ENCODE assay signal across 8 mouse cellular contexts in genomic region chr10:79986963-79987362, GRCm38 (mm10). TPM values are rescaled to one million over a fixed set of nuclear protein-coding genes. Genes with fewer than 3 reads are reported as not detected.
A peak's percentile ranks its signal among the peaks of the same experiment; 100 is the strongest.
DNase-seq lines count a peak whose midpoint lies in the region; ATAC-seq lines count a peak whose summit lies in the region.

No protein-coding gene starts in this region.

- ATAC-seq in inflammation-experienced regulatory T-cells, adult 6 months, result peak; percentile 5
- peak; percentile 11; the same call in 1 of the 2 replicates for ATAC-seq in megakaryocyte-erythroid progenitor cell, adult 5-6 weeks (replicated peaks; ENCODE audit: low FRiP score, low TSS enrichment, poor library complexity, severe bottlenecking)

- intact Hi-C loops in gastrocnemius, postnatal 14 days (cut with DNase I; ENCODE audit: low total_unique reads), result no loop called here
- intact Hi-C loops in left cerebral cortex, postnatal 14 days (cut with DNase I), result loop anchor here (2.0 to 5.0 kb wide), 2 partner anchors 48 to 65 kb away; no protein-coding TSS in a partner anchor

- peak; percentile 91 for DNase-seq in T-cell, adult 2 months (ENCODE audit: low spot score)
- DNase-seq in cerebellum, postnatal 36 days, result peak; percentile 91 to 93
- DNase-seq in gastrocnemius, postnatal 14 days, result peak; percentile 85
- DNase-seq in left cerebral cortex, postnatal 14 days (ENCODE audit: low spot score in 2 of 2), result peak; percentile 85 to 95
- DNase-seq in right cerebral cortex, postnatal 25 days, result peak; percentile 72
- DNase-seq in urinary bladder, postnatal 4 days (ENCODE audit: low spot score in 2 of 2), result peak; percentile 84 to 90

RNA-seq across cellular contexts. Expression of gene Cnn2, which starts 1.4 kb away (rescaled TPM):
- total RNA-seq in gastrocnemius, postnatal 14 days (2021), result 10 to 100 TPM; 19.2 to 24.8 TPM
- 100 to 1,000 TPM; 672 to 989 (median 979) TPM for polyA plus RNA-seq in inflammation-experienced regulatory T-cells, adult 6 months (2017; shearing (Covaris generic))
- total RNA-seq in left cerebral cortex, postnatal 14 days (2021), result 10 to 100 TPM in 1 of 2 experiments, 1 to 10 TPM in 1; 9.5 to 11.9 TPM
- total RNA-seq in megakaryocyte-erythroid progenitor cell, adult 5-6 weeks (2014; fragmentation: Nextera tagmentation), result 18.0 and 24.6 TPM in 2 replicates
- 13.8 and 25.6 TPM in 2 replicates for total RNA-seq in megakaryocyte-erythroid progenitor cell, adult 5-6 weeks (2017)

RNA-seq across cellular contexts. Expression of gene Tmem259, which starts 2.8 kb away (rescaled TPM):
- total RNA-seq in gastrocnemius, postnatal 14 days (2021), result 10 to 100 TPM; 76.2 to 84.5 TPM
- polyA plus RNA-seq in inflammation-experienced regulatory T-cells, adult 6 months (2017; shearing (Covaris generic)), result 1 to 10 TPM; 2.0 to 2.5 (median 2.0) TPM
- 100 to 1,000 TPM; 140 to 152 TPM for total RNA-seq in left cerebral cortex, postnatal 14 days (2021)
- 75.5 and 83.0 TPM in 2 replicates for total RNA-seq in megakaryocyte-erythroid progenitor cell, adult 5-6 weeks (2014; fragmentation: Nextera tagmentation)
- total RNA-seq in megakaryocyte-erythroid progenitor cell, adult 5-6 weeks (2017), result 47.3 and 63.9 TPM in 2 replicates

RNA-seq across cellular contexts. Expression of gene Abca7, which starts 9.3 kb away (rescaled TPM):
- total RNA-seq in gastrocnemius, postnatal 14 days (2021), result 1 to 10 TPM; 4.2 TPM
- polyA plus RNA-seq in inflammation-experienced regulatory T-cells, adult 6 months (2017; shearing (Covaris generic)), result 10 to 100 TPM; 10.7 to 14.2 (median 13.3) TPM
- 10 to 100 TPM; 10.9 TPM for total RNA-seq in left cerebral cortex, postnatal 14 days (2021)
- total RNA-seq in megakaryocyte-erythroid progenitor cell, adult 5-6 weeks (2014; fragmentation: Nextera tagmentation), result 27.0 and 32.9 TPM in 2 replicates
- total RNA-seq in megakaryocyte-erythroid progenitor cell, adult 5-6 weeks (2017), result 11.0 and 12.1 TPM in 2 replicates

RNA-seq across cellular contexts. Expression of gene Grin3b, which starts 16.4 kb away (rescaled TPM):
- total RNA-seq in gastrocnemius, postnatal 14 days (2021), result under 1 TPM; 0.11 to 0.25 TPM
- under 1 TPM in 2 of 3 experiments, not detected in 1; 0.16 to 0.20 TPM for polyA plus RNA-seq in inflammation-experienced regulatory T-cells, adult 6 months (2017; shearing (Covaris generic))
- total RNA-seq in left cerebral cortex, postnatal 14 days (2021), result under 1 TPM; 0.21 to 0.40 TPM
- not detected in 2 replicates for total RNA-seq in megakaryocyte-erythroid progenitor cell, adult 5-6 weeks (2014; fragmentation: Nextera tagmentation)
- not detected in 2 replicates for total RNA-seq in megakaryocyte-erythroid progenitor cell, adult 5-6 weeks (2017)

RNA-seq across cellular contexts. Expression of gene Wdr18, which starts 27.0 kb away (rescaled TPM):
- total RNA-seq in gastrocnemius, postnatal 14 days (2021), result 10 to 100 TPM; 18.7 to 23.0 TPM
- polyA plus RNA-seq in inflammation-experienced regulatory T-cells, adult 6 months (2017; shearing (Covaris generic)), result 10 to 100 TPM; 66.6 to 85.2 (median 74.2) TPM
- 10 to 100 TPM; 45.3 to 46.5 TPM for total RNA-seq in left cerebral cortex, postnatal 14 days (2021)
- 82.9 and 86.4 TPM in 2 replicates for total RNA-seq in megakaryocyte-erythroid progenitor cell, adult 5-6 weeks (2014; fragmentation: Nextera tagmentation)
- 23.4 and 24.8 TPM in 2 replicates for total RNA-seq in megakaryocyte-erythroid progenitor cell, adult 5-6 weeks (2017)

Comparison
In these comparisons a context has a peak if more than half of its experiments do, and no peak if none do; other contexts are left out.
1. Peak in every context shown above with its lines: DNase-seq and ATAC-seq.